In the genomic region with DNA sequence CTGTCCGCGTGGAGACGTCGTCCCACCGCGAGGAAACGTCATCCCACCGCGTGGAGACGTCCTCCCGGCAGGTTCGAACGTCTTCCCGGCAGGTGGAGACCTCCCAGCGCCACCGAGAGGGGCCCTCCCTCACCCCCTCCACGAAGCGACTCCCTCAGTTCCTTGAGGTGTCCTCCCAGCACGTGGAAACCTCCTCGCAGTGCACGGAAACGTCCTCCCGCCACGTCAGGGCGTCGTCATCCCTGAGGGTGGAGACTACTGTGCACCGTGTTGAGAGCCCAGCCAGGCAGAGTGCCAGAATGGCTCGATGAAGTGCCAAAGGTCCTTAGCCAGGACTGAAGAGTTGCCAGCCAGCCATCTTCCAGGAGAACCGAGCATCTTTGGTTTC, we compare ENCODE assay signal across 8 mouse cellular contexts. TPM values are rescaled to one million over a fixed set of nuclear protein-coding genes. Genes with fewer than 3 reads are reported as not detected.
DNase-seq lines count a peak whose midpoint lies in the region; ATAC-seq lines count a peak whose summit lies in the region.

Gene Med31 (minus strand): TSS at position 183 of the 388 bp plus-strand sequence.

- H3K9ac ChIP-seq in hindbrain, embryonic 13.5 days = peak within 1 kb of the TSS; percentile 85

- peak within 1 kb of the TSS; percentile 82 for H3K4me3 ChIP-seq in hindbrain, embryonic 13.5 days

- peaks cover 29% of the 10 kb centered on the region for H3K4me1 ChIP-seq in hindbrain, embryonic 13.5 days (replicated peaks)

- H3K27me3 ChIP-seq in hindbrain, embryonic 13.5 days = no peaks in the 10 kb centered on the region

- H3K36me3 ChIP-seq in hindbrain, embryonic 13.5 days = peaks cover 24% of the 10 kb centered on the region

- H3K9me3 ChIP-seq in hindbrain, embryonic 13.5 days = no peaks in the 10 kb centered on the region

- peak within 1 kb of the TSS; percentile 91 for H3K4me2 ChIP-seq in hindbrain, embryonic 13.5 days

- DNase-seq in NIH3T3 (ENCODE audit: low read depth) = peak; percentile 64
- peak; percentile 79 for DNase-seq in cerebellum, adult 8-10 months
- peak in 1 of 2 experiments; percentile 77 for DNase-seq in frontal cortex, adult 2 months (ENCODE audit: extremely low spot score in 1 of 2, low spot score in 1 of 2)
- peak; percentile 61 to 70 for DNase-seq in layer of hippocampus, postnatal 36 days
- DNase-seq in lung, postnatal 25 days (ENCODE audit: low spot score) = peak; percentile 86
- peak; percentile 67 for DNase-seq in retina, embryonic 14.5 days (ENCODE audit: low spot score)
- DNase-seq in thymus, postnatal 4 days = peak; percentile 76

- ATAC-seq in hindbrain, embryonic 13.5 days (ENCODE audit: low FRiP score) = peak; percentile 91

- 2% methylated on average over 29 of the region's 29 CpGs for WGBS in hindbrain, embryonic 13.5 days

- peak within 1 kb of the TSS; percentile 89 for H3K27ac ChIP-seq in hindbrain, embryonic 13.5 days

RNA-seq across cellular contexts. Expression of gene Med31, which starts in this region (rescaled TPM):
- 27.1 and 28.9 TPM in 2 replicates for polyA plus RNA-seq in frontal cortex, adult 2 months (2012; rRNA removed)
- 62.5 and 67.2 TPM in 2 replicates for polyA plus RNA-seq in hindbrain, embryonic 13.5 days (2015; fragmentation: Nextera tagmentation; extraction: Ambion mirVana)
- 10 to 100 TPM; 12.6 to 15.8 TPM for total RNA-seq in layer of hippocampus, postnatal 36 days (2021)
